Mouse (Mus musculus) hindbrain, embryonic 12.5 days (tissue): ENCODE data around the gene Cdc14a. TPM values are rescaled to one million over a fixed set of nuclear protein-coding genes. Genes with fewer than 3 reads are reported as not detected.
"Not testable (repeated sequence)": the region's sequence is repeated elsewhere in the genome, so short reads cannot be mapped to it uniquely, and the experiment has no call there.

Experiments
- ATAC-seq: fragments of 200-750 bp; cut with Nextera tagmentation; 2 replicates; pipeline ENCODE4 v1.8.0; 2017; ENCODE audit warnings: moderate TSS enrichment; ENCODE audit not compliant: low FRiP score
- H3K27ac ChIP-seq: fragments of 300-500 bp; sonication (generic); 2 replicates; pipeline ENCODE4 v1.5.1; 2016; ENCODE audit warnings: mild to moderate bottlenecking
- H3K27me3 ChIP-seq: fragments of 300-500 bp; sonication (generic); 2 replicates; pipeline ENCODE4 v1.6.1; 2016; ENCODE audit warnings: mild to moderate bottlenecking
- H3K36me3 ChIP-seq: fragments of 300-500 bp; sonication (generic); 2 replicates; pipeline ENCODE4 v1.6.1; 2016; ENCODE audit warnings: mild to moderate bottlenecking
- H3K4me1 ChIP-seq: fragments of 300-500 bp; sonication (generic); 2 replicates; pipeline ENCODE4 v1.6.1; 2016
- H3K4me2 ChIP-seq: fragments of 300-500 bp; sonication (generic); replicated peaks from 2 replicates; pipeline ENCODE4 v1.6.1; 2016; ENCODE audit warnings: mild to moderate bottlenecking
- H3K4me3 ChIP-seq: fragments of 300-500 bp; sonication (generic); 2 replicates; pipeline ENCODE4 v1.5.1; 2016; ENCODE audit warnings: mild to moderate bottlenecking
- H3K9ac ChIP-seq: fragments of 300-500 bp; sonication (generic); 2 replicates; pipeline ENCODE4 v1.6.1; 2016; ENCODE audit warnings: mild to moderate bottlenecking, moderate library complexity
- H3K9me3 ChIP-seq: fragments of 300-500 bp; sonication (generic); replicated peaks from 2 replicates; pipeline ENCODE4 v1.6.1; 2016; ENCODE audit warnings: mild to moderate bottlenecking
- WGBS: fragments of 180-500 bp; shearing (Covaris S2); methylation state at CpG from one replicate; pipeline ENCODE4 v1.1.7; 2016; 5-methylcytosine and 5-hydroxymethylcytosine counted together
- polyA plus RNA-seq: library from polyadenylated mRNA; unstranded; fragments of >200 nt; fragmentation: Nextera tagmentation; extraction: Ambion mirVana; gene quantifications from 2 replicates; pipeline ENCODE4 v1.2.1, GENCODE M21; 2016

Cdc14a gene
- polyA plus RNA-seq, 1 experiment from 2014 or later = 13.6 TPM

- Histone ChIP-seq H3K4me1 (no peaks in the 10 kb centered on the region), H3K4me3 (no peak overlapping the region), H3K9ac (no peak overlapping the region), H3K27me3 (no peaks in the 10 kb centered on the region), H3K9me3 (no peaks in the 10 kb centered on the region), H3K36me3 (no peaks in the 10 kb centered on the region), H3K27ac (no peak overlapping the region), H3K4me2 (no peak overlapping the region)
- no peak for ATAC-seq
- WGBS = 81% methylated on average over 4 of the region's 4 CpGs
Observed at GRCm38 (mm10) chr3:116357180-116357579, 66.7 kb downstream of the Cdc14a start.

DNA sequence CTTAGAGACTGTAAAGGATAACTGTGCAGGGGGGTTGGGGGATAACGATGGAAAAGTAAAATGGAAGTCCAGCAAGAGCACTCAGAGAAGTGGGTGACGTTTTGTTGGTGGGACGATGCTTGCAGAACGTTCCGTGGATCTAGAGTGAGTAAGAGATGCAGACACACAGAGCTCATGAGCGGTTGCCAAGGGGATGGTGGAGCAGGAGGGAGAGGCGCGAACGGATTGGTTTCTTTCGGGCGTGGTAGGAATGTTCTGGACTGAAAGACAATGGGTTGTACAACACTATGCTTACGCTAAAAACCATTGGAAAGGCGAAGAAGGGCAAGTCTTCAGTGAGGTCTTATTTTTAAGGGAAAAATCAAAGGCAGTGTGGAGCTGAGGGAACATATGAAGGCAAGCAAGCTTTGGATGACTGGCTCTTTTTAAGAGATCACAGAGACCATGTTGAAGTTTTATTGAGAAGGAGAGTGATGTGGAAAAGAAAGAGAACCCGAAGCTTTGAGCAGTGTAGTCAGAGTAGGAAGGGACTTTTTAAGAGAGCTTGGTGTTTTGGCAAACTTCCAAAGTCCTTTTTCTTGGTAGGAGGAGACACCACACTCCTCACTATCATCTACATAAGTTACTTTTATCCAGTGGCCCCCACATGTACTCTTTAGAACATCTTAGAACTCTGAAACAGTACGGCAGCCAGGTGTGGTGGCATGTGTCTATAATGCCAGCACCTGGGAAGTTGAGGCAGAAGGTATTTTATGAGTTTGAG is 68.6 kb downstream of the Cdc14a start:
- 91% methylated on average over 15 of the region's 15 CpGs for WGBS
- Histone ChIP-seq H3K9me3 (no peaks in the 10 kb centered on the region), H3K4me1 (no peaks in the 10 kb centered on the region), H3K27me3 (no peaks in the 10 kb centered on the region), H3K36me3 (no peaks in the 10 kb centered on the region), H3K4me2 (no peak overlapping the region), H3K4me3 (no peak overlapping the region), H3K9ac (no peak overlapping the region), H3K27ac (no peak overlapping the region)
- no peak for ATAC-seq

- WGBS = 77% methylated on average over 6 of the region's 6 CpGs
- H3K9me3 ChIP-seq = no peaks in the 10 kb centered on the region
Observed at GRCm38 (mm10) chr3:116352486-116352885, 71.3 kb downstream of the Cdc14a start.

DNA sequence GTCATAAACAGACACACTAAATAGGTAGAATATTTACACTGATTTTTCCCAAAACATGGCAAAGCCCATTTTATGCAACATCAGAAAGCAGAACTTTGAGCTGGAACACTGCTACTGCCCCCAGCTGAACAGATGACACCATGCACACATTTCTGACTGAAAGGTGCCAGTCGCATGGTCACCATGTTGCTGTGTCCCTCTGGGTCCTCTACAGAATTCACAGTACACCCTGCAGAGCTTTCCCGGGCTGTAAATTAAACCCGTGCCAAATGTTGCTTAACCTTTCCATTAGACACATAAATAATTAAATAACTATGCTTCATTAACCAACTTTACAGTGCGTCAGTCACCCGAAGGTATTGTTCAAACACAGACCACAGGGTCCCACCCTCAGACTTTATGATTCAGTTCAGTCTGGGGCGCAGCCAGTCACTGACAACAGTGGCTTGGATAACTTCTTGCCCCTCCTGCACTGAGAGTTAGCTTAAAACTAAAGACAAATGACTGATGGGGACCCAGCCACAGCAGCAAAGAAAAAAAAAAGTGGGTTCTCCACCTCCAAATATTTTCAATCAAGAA is 73.4 kb downstream of the Cdc14a start:
- H3K27ac ChIP-seq = no peak overlapping the region
- 59% methylated on average over 6 of the region's 6 CpGs for WGBS
- ATAC-seq = 0 out of 2 replicates have a peak, but pooled peaks have one; percentile 40

More at GRCm38 (mm10) chr3:116352486-116352885, 71.3 kb downstream of the Cdc14a start:
- no peak overlapping the region for H3K4me2 ChIP-seq
- no peak overlapping the region for H3K9ac ChIP-seq
- H3K4me1 ChIP-seq = no peaks in the 10 kb centered on the region
- ATAC-seq = no peak
- H3K36me3 ChIP-seq = no peaks in the 10 kb centered on the region
- no peaks in the 10 kb centered on the region for H3K27me3 ChIP-seq
- H3K27ac ChIP-seq = no peak overlapping the region
- H3K4me3 ChIP-seq = no peak overlapping the region

GRCm38 (mm10) chr3:116347571-116347970 is 76.3 kb downstream of the Cdc14a start:
- H3K4me1 ChIP-seq, H3K36me3 ChIP-seq, H3K4me2 ChIP-seq, H3K27me3 ChIP-seq, H3K9me3 ChIP-seq, H3K4me3 ChIP-seq, ATAC-seq, H3K27ac ChIP-seq, H3K9ac ChIP-seq: not testable (repeated sequence)
- WGBS = 97% methylated on average over 29 of the region's 29 CpGs

More for the DNA sequence above, 73.4 kb downstream of the Cdc14a start:
- no peaks in the 10 kb centered on the region for H3K9me3 ChIP-seq
- H3K36me3 ChIP-seq = no peaks in the 10 kb centered on the region
- no peaks in the 10 kb centered on the region for H3K4me1 ChIP-seq
- H3K4me2 ChIP-seq = no peak overlapping the region
- no peak overlapping the region for H3K9ac ChIP-seq
- H3K4me3 ChIP-seq = no peak overlapping the region
- no peaks in the 10 kb centered on the region for H3K27me3 ChIP-seq

GRCm38 (mm10) chr3:116345245-116345644 is 78.6 kb downstream of the Cdc14a start:
- 0 out of 2 replicates have a peak, but pooled peaks have one; percentile 32 for ATAC-seq
- Histone ChIP-seq H3K9ac (no peak overlapping the region), H3K4me3 (no peak overlapping the region), H3K4me1 (0 out of 2 replicates have a peak, but pooled peaks cover 3% of the 10 kb centered on the region), H3K27me3 (no peaks in the 10 kb centered on the region), H3K9me3 (no peaks in the 10 kb centered on the region), H3K4me2 (no peak overlapping the region), H3K36me3 (0 out of 2 replicates have a peak, but pooled peaks cover 9% of the 10 kb centered on the region), H3K27ac (no peak overlapping the region)
- WGBS = 53% methylated on average over 11 of the region's 11 CpGs

DNA sequence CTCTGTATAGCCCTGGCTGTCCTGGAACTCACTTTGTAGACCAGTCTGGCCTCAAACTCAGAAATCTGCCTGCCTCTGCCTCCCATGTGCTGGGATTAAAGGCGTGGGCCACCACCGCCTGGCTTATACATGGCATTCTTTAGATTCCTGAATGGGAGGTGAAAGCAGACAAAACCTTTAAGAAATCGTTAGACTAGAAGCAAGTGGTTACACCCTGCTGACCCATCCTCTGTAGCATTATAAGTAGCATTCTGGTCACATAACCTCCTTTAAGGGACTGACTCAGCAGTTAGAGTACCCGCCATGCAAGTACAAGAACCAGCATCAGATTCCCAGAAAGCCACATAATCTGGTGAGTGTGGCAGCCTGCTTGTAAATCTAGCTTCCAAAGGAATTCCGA is 81.6 kb downstream of the Cdc14a start:
- no peak overlapping the region for H3K4me2 ChIP-seq
- ATAC-seq = no peak
- no peak overlapping the region for H3K4me3 ChIP-seq
- H3K4me1 ChIP-seq = 0 out of 2 replicates have a peak, but pooled peaks cover 3% of the 10 kb centered on the region
- no peak overlapping the region for H3K9ac ChIP-seq
- no peak overlapping the region for H3K27ac ChIP-seq
- H3K27me3 ChIP-seq = no peaks in the 10 kb centered on the region
- no peaks in the 10 kb centered on the region for H3K9me3 ChIP-seq
- WGBS = 84% methylated on average over 5 of the region's 5 CpGs
- 0 out of 2 replicates have a peak, but pooled peaks cover 9% of the 10 kb centered on the region for H3K36me3 ChIP-seq

DNA sequence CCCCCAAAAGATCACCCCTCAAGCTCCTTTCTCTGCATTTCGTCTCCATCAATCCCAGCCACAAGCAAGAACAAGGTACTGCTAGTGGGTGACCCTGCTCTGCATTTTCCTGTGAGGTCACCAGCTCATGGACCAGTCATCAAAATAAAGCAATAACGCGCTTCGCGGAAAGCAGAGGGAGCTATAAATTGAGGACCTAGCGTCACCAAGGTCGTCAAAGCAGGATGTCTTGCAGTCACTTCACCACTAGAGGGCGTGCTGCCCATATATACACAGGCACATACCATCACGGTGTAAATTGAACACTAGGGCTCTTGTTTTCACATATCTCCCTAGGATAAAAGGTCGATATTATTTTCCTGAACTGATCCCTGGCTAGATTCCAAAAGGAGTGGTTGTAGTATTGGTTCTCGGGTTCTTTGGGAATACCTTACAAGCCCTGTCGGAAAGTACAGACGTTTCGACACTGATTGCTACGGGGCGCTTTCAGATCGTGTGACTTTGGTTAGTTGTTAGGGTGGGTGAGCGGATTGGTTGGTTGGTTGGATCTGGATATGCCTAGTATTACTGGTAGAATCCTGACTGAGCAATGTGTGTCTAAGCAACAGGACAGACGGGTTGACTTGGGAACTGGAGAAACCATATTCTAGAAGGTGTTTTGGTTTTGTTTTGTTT is 82.7 kb downstream of the Cdc14a start:
- Histone ChIP-seq H3K4me3 (no peak overlapping the region), H3K36me3 (0 out of 2 replicates have a peak, but pooled peaks cover 12% of the 10 kb centered on the region), H3K9ac (no peak overlapping the region), H3K4me1 (0 out of 2 replicates have a peak, but pooled peaks cover 3% of the 10 kb centered on the region), H3K4me2 (peak overlapping the region; percentile 1; the same call in 1 of the 2 replicates), H3K9me3 (no peaks in the 10 kb centered on the region), H3K27ac (no peak overlapping the region), H3K27me3 (no peaks in the 10 kb centered on the region)
- WGBS = 51% methylated on average over 19 of the region's 19 CpGs
- ATAC-seq = peak; percentile 76; the same call in 1 of the 2 replicates

- Histone ChIP-seq H3K4me3 (no peak overlapping the region), H3K4me2 (no peak overlapping the region), H3K9ac (no peak overlapping the region), H3K27ac (no peak overlapping the region), H3K36me3 (0 out of 2 replicates have a peak, but pooled peaks cover 12% of the 10 kb centered on the region), H3K27me3 (no peaks in the 10 kb centered on the region), H3K4me1 (0 out of 2 replicates have a peak, but pooled peaks cover 3% of the 10 kb centered on the region), H3K9me3 (no peaks in the 10 kb centered on the region)
- WGBS = 88% methylated on average over 8 of the region's 8 CpGs
- ATAC-seq = no peak
Observed at GRCm38 (mm10) chr3:116340281-116340680, 83.6 kb downstream of the Cdc14a start.

GRCm38 (mm10) chr3:116338616-116339015 is 85.2 kb downstream of the Cdc14a start:
- no peak overlapping the region for H3K4me3 ChIP-seq
- H3K36me3 ChIP-seq = 0 out of 2 replicates have a peak, but pooled peaks cover 12% of the 10 kb centered on the region
- no peaks in the 10 kb centered on the region for H3K9me3 ChIP-seq
- 0 out of 2 replicates have a peak, but pooled peaks cover 3% of the 10 kb centered on the region for H3K4me1 ChIP-seq
- ATAC-seq = no peak
- H3K4me2 ChIP-seq = no peak overlapping the region
- H3K9ac ChIP-seq = no peak overlapping the region
- no peak overlapping the region for H3K27ac ChIP-seq
- H3K27me3 ChIP-seq = no peaks in the 10 kb centered on the region
- WGBS = 73% methylated on average over 6 of the region's 6 CpGs

GRCm38 (mm10) chr3:116337840-116338239 is 86.0 kb downstream of the Cdc14a start:
- no peak for ATAC-seq
- H3K4me1 ChIP-seq = 0 out of 2 replicates have a peak, but pooled peaks cover 3% of the 10 kb centered on the region
- no peak overlapping the region for H3K4me3 ChIP-seq
- 92% methylated on average over 5 of the region's 5 CpGs for WGBS
- no peak overlapping the region for H3K27ac ChIP-seq
- H3K4me2 ChIP-seq = no peak overlapping the region
- H3K9ac ChIP-seq = no peak overlapping the region
- no peaks in the 10 kb centered on the region for H3K9me3 ChIP-seq
- no peaks in the 10 kb centered on the region for H3K27me3 ChIP-seq
- 0 out of 2 replicates have a peak, but pooled peaks cover 8% of the 10 kb centered on the region for H3K36me3 ChIP-seq

- H3K36me3 ChIP-seq = 0 out of 2 replicates have a peak, but pooled peaks cover 4% of the 10 kb centered on the region
Observed at GRCm38 (mm10) chr3:116335036-116335435, 88.8 kb downstream of the Cdc14a start.

More at GRCm38 (mm10) chr3:116335036-116335435, 88.8 kb downstream of the Cdc14a start:
- Histone ChIP-seq H3K27me3 (no peaks in the 10 kb centered on the region), H3K4me2 (no peak overlapping the region), H3K9ac (no peak overlapping the region), H3K27ac (no peak overlapping the region), H3K9me3 (no peaks in the 10 kb centered on the region), H3K4me1 (no peaks in the 10 kb centered on the region), H3K4me3 (no peak overlapping the region)
- no peak for ATAC-seq
- WGBS = 82% methylated on average over 4 of the region's 4 CpGs
